Mouse (Mus musculus) heart, adult 2 months (tissue): ENCODE results near the gene Mfap2.

Experiments
- CTCF ChIP-seq: fragments of 200-600 bp; IDR thresholded peaks from 2 replicates; pipeline ENCODE4 v1.8.1; 2022; ENCODE audit warnings: antibody characterized with exemption, mild to moderate bottlenecking, moderate library complexity
- POLR2A ChIP-seq: fragments of 200-500 bp; IDR thresholded peaks from 2 replicates; pipeline ENCODE4 v1.6.1; 2011; ENCODE audit warnings: mild to moderate bottlenecking, low read depth, low read length, control low read depth; ENCODE audit not compliant: insufficient read depth

DNA sequence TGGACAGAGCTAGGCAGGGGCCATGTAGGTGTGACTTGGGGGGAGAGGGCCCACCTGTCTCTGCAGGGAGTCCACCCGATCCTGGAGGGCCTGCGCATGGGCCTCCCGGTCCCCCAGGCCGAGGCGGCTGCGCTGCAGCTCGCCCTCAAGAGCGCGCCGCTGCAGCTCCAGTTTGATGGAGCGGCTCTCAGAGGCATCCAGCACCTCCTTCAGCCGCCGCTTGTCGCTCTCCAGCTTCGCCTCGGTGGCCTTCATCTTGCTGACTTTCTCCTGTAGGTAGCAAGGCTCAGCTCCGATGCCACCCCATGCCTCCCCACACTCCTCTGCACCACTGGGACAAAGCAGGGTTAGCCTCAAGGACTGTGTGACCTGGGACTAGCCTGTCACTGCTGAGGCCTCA lies 10.0 kb downstream of the Mfap2 start:
- no peak for TF ChIP-seq POLR2A
- TF ChIP-seq CTCF, result no peak
